Mouse (Mus musculus) embryonic fibroblast, embryonic 13.5 days (primary cell): ENCODE measurements at regions not wholly inside any gene's neighbourhood (a gene's known extent, or its start where the extent isn't known, plus 50 kb on each side); places are given as distances from the start of the nearest gene placed in this dataset.

Experiments used
- H3K27ac ChIP-seq: 2 replicates; pipeline ENCODE4 v1.5.1; 2012; ENCODE audit warnings: low read length, control low read depth, inconsistent platforms; ENCODE audit not compliant: insufficient read depth
- H3K4me1 ChIP-seq: 2 replicates; pipeline ENCODE4 v1.6.1; 2011; ENCODE audit warnings: low read length; ENCODE audit not compliant: control insufficient read depth, insufficient read depth
- H3K4me3 ChIP-seq: 2 replicates; pipeline ENCODE4 v1.5.1; 2011; ENCODE audit warnings: mild to moderate bottlenecking, control low read depth, low read length; ENCODE audit not compliant: insufficient read depth
- CTCF ChIP-seq: IDR thresholded peaks from 2 replicates; pipeline ENCODE4 v1.5.1; 2011; ENCODE audit warnings: mild to moderate bottlenecking, control low read depth, low read length, moderate library complexity, borderline replicate concordance; ENCODE audit not compliant: insufficient read depth
- POLR2A ChIP-seq: IDR thresholded peaks from 2 replicates; pipeline ENCODE4 v1.6.1; 2011; ENCODE audit warnings: low read depth, mild to moderate bottlenecking, control low read depth, low read length, moderate library complexity

- Histone ChIP-seq H3K4me3 (no peak overlapping the region), H3K4me1 (no peaks in the 10 kb centered on the region), H3K27ac (no peak overlapping the region)
- TF ChIP-seq POLR2A (no peak), CTCF (no peak)
These were observed 82.1 kb upstream of the Tnp1 start for GRCm38 (mm10) chr1:73097645-73098440.

GRCm38 (mm10) chr1:73089636-73090035, 73.9 kb upstream of the Tnp1 start:
- no peaks in the 10 kb centered on the region for H3K4me1 ChIP-seq
- no peak overlapping the region for H3K4me3 ChIP-seq
- TF ChIP-seq POLR2A (no peak), CTCF (no peak)
- no peak overlapping the region for H3K27ac ChIP-seq

- no peak for TF ChIP-seq POLR2A
- TF ChIP-seq CTCF = no peak
- no peaks in the 10 kb centered on the region for H3K4me1 ChIP-seq
- no peak overlapping the region for H3K27ac ChIP-seq
- H3K4me3 ChIP-seq = no peak overlapping the region
These were observed 72.8 kb upstream of the Tnp1 start for GRCm38 (mm10) chr1:73088494-73088893.

GRCm38 (mm10) chr1:73084946-73085345, 69.2 kb upstream of the Tnp1 start:
- no peak overlapping the region for H3K27ac ChIP-seq
- H3K4me1 ChIP-seq = no peaks in the 10 kb centered on the region
- no peak overlapping the region for H3K4me3 ChIP-seq
- TF ChIP-seq CTCF (no peak), POLR2A (no peak)

- Histone ChIP-seq H3K4me3 (no peak overlapping the region), H3K4me1 (no peaks in the 10 kb centered on the region), H3K27ac (no peak overlapping the region)
- TF ChIP-seq POLR2A (no peak), CTCF (no peak)
These were observed 67.7 kb upstream of the Tnp1 start for GRCm38 (mm10) chr1:73083396-73083795.

GRCm38 (mm10) chr1:73079518-73079917, 63.8 kb upstream of the Tnp1 start:
- H3K4me1 ChIP-seq = peaks cover 3% of the 10 kb centered on the region
- no peak overlapping the region for H3K4me3 ChIP-seq
- H3K27ac ChIP-seq = no peak overlapping the region
- TF ChIP-seq POLR2A (no peak), CTCF (no peak)

GRCm38 (mm10) chr1:73077156-73077555, 61.4 kb upstream of the Tnp1 start:
- no peak for TF ChIP-seq CTCF
- no peak for TF ChIP-seq POLR2A
- no peak overlapping the region for H3K4me3 ChIP-seq
- no peak overlapping the region for H3K27ac ChIP-seq
- peaks cover 3% of the 10 kb centered on the region for H3K4me1 ChIP-seq

GRCm38 (mm10) chr1:73075699-73076373, 60.1 kb upstream of the Tnp1 start:
- H3K4me3 ChIP-seq = no peak overlapping the region
- TF ChIP-seq POLR2A (no peak), CTCF (no peak)

GRCm38 (mm10) chr1:73075159-73075558, 59.5 kb upstream of the Tnp1 start:
- no peak for TF ChIP-seq CTCF
- no peak for TF ChIP-seq POLR2A
- Histone ChIP-seq H3K4me1 (peaks cover 3% of the 10 kb centered on the region), H3K4me3 (no peak overlapping the region), H3K27ac (no peak overlapping the region)

More at GRCm38 (mm10) chr1:73075699-73076373, 60.1 kb upstream of the Tnp1 start:
- no peak overlapping the region for H3K27ac ChIP-seq
- H3K4me1 ChIP-seq = peaks cover 3% of the 10 kb centered on the region

GRCm38 (mm10) chr1:73074525-73074924, 58.8 kb upstream of the Tnp1 start:
- H3K27ac ChIP-seq = no peak overlapping the region
- peaks cover 3% of the 10 kb centered on the region for H3K4me1 ChIP-seq
- no peak overlapping the region for H3K4me3 ChIP-seq
- TF ChIP-seq CTCF (no peak), POLR2A (no peak)
